Mouse (Mus musculus): ENCODE results near the gene Ift172. TPM values are rescaled to one million over a fixed set of nuclear protein-coding genes. Genes with fewer than 3 reads are reported as not detected.

Gene Ift172
- polyA plus RNA-seq, 1 experiment, result 18.4 TPM

DNA sequence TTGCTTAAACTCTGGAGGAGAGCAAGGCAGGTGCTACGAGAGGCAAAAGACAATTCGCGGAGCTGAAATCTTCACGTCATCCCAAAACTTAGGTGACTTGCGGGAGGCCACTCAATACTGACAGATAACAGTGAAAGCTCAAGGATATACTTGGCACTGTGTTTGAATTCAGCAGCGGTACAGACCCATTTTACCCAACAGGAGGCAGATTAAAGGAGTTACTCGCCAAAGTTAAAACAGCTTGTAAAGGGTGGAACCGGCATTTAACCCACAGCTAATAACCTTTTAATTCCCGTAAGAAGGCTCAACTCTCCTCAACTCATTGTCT lies 409 bp upstream of the Ift172 start:
- WGBS, result 7% methylated on average over 9 of the region's 9 CpGs
- Histone ChIP-seq H3K27ac (ENCODE audit: insufficient read depth, low read length) (peak overlapping the region; percentile 90), H3K4me3 (ENCODE audit: extremely low read depth, insufficient read depth, insufficient read length) (peak overlapping the region; percentile 68), H3K4me1 (ENCODE audit: control insufficient read depth, insufficient read depth, insufficient read length) (peaks cover 25% of the 10 kb centered on the region), H3K27me3 (ENCODE audit: control insufficient read depth, insufficient read depth, low read length) (peaks cover 11% of the 10 kb centered on the region), H3K36me3 (ENCODE audit: control insufficient read depth, insufficient read depth, low read length) (no peaks in the 10 kb centered on the region)
- no peak for DNase-seq (ENCODE audit: low read depth in 1 of 2, low spot score in 2 of 2)
- TF ChIP-seq CTCF (IDR thresholded peaks at IDR 0.05; ENCODE audit: extremely low read depth, insufficient read depth, insufficient read length, insufficient replicate concordance) (no peak), POLR2A (IDR thresholded peaks at IDR 0.05; ENCODE audit: low read depth, low read length) (no peak; the same call in 1 of the 2 replicates)

DNA sequence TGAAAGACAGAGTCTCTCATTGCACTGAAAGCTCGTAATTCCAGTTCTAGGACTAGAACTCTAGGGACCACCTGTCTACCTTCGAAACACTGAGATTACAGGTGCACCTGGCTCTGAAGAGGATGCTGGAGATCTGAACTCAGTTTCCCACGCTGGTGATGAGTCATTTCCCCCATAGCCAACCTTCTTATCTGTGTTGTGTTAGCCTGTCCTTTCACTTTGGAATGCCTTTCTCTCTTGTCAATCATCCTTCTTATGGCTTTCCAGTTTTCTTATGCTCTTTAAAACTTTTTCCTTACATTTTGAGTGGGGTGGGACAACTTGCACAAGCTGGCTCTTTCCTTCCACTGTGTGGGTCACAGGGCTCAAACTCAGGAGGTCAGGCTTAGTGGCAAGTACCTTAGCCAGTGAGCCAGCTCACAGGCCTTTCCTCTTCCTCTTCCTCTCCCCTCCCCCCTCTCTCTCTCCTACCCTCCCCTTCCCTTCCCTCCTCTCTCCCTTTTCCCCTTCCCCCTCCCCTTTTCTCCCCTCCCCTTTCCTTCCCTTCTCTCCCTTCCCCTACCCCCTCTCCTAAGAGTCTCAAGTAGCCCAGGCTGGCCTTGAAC lies 1.2 kb downstream of the Ift172 start:
- WGBS, result 70% methylated on average over 3 of the region's 3 CpGs
- H3K27me3 ChIP-seq (ENCODE audit: control insufficient read depth, insufficient read depth, low read length), result no peaks in the 10 kb centered on the region
- no peak overlapping the region for H3K4me3 ChIP-seq (ENCODE audit: extremely low read depth, insufficient read depth, insufficient read length)
- peak overlapping the region; percentile 82 for H3K27ac ChIP-seq (ENCODE audit: insufficient read depth, low read length)
- H3K36me3 ChIP-seq (ENCODE audit: control insufficient read depth, insufficient read depth, low read length), result peaks cover 2% of the 10 kb centered on the region; the same call in 1 of the 2 replicates
- DNase-seq (ENCODE audit: low read depth in 1 of 2, low spot score in 2 of 2), result no peak
- no peak for TF ChIP-seq POLR2A (IDR thresholded peaks at IDR 0.05; ENCODE audit: low read depth, low read length)
- no peak for TF ChIP-seq CTCF (IDR thresholded peaks at IDR 0.05; ENCODE audit: extremely low read depth, insufficient read depth, insufficient read length, insufficient replicate concordance)
- peaks cover 18% of the 10 kb centered on the region; the same call in 1 of the 2 replicates for H3K4me1 ChIP-seq (ENCODE audit: control insufficient read depth, insufficient read depth, insufficient read length)

DNA sequence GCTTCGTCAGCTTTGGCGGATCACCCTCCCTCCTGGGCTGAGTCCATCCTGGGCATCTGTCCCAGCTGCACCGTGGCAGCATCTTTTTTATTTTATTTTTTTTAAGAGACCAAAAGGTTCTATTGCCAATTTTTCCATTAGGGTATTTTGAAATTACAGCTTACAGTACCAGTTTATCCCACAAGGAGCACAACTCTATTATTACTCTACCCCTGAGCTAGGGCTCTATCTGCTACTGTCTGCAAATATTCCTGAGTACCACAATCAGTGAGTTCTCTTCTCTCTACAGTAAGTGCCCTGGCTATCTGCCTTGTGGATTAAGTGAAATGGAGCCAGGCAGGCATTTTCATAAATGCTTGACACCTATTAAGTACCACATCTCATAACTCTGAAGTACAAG lies 2.3 kb downstream of the Ift172 start:
- Histone ChIP-seq H3K4me1 (ENCODE audit: control insufficient read depth, insufficient read depth, insufficient read length) (peaks cover 18% of the 10 kb centered on the region; the same call in 1 of the 2 replicates), H3K4me3 (ENCODE audit: extremely low read depth, insufficient read depth, insufficient read length) (no peak overlapping the region), H3K36me3 (ENCODE audit: control insufficient read depth, insufficient read depth, low read length) (peaks cover 4% of the 10 kb centered on the region; the same call in 1 of the 2 replicates), H3K27me3 (ENCODE audit: control insufficient read depth, insufficient read depth, low read length) (no peaks in the 10 kb centered on the region), H3K27ac (ENCODE audit: insufficient read depth, low read length) (peak overlapping the region; percentile 94)
- TF ChIP-seq POLR2A (IDR thresholded peaks at IDR 0.05; ENCODE audit: low read depth, low read length), result no peak
- TF ChIP-seq CTCF (IDR thresholded peaks at IDR 0.05; ENCODE audit: extremely low read depth, insufficient read depth, insufficient read length, insufficient replicate concordance), result no peak
- 38% methylated on average over 3 of the region's 3 CpGs for WGBS
- DNase-seq (ENCODE audit: low read depth in 1 of 2, low spot score in 2 of 2), result no peak

DNA sequence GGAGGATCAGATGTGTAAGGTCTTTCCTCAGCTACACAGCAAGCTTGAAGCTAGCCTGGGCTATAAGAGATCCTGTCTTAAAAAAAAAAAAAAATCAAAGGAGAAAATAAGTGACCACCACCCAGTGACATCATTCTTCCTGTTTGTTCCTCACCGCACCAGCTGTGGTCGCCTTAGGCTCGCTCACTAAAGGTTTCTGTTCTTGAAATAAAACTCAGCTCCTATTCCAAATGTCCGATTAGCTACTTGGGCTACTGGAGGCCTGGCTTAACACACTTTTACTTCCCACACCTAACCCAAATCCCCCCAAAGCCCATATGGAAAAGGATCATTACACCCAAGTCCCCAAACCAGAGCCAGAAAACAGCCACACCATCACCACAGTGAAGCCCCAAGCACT lies 2.7 kb downstream of the Ift172 start:
- DNase-seq (ENCODE audit: low read depth in 1 of 2, low spot score in 2 of 2), result peak in 1 of 2 experiments; percentile 64
- H3K4me3 ChIP-seq (ENCODE audit: extremely low read depth, insufficient read depth, insufficient read length), result no peak overlapping the region
- H3K27me3 ChIP-seq (ENCODE audit: control insufficient read depth, insufficient read depth, low read length), result no peaks in the 10 kb centered on the region
- peaks cover 4% of the 10 kb centered on the region; the same call in 1 of the 2 replicates for H3K36me3 ChIP-seq (ENCODE audit: control insufficient read depth, insufficient read depth, low read length)
- H3K27ac ChIP-seq (ENCODE audit: insufficient read depth, low read length), result peak overlapping the region; percentile 94
- 16% methylated on average over 4 of the region's 4 CpGs for whole genome bisulfite sequencing
- TF ChIP-seq CTCF (IDR thresholded peaks at IDR 0.05; ENCODE audit: extremely low read depth, insufficient read depth, insufficient read length, insufficient replicate concordance) (no peak), POLR2A (IDR thresholded peaks at IDR 0.05; ENCODE audit: low read depth, low read length) (no peak)
- peaks cover 18% of the 10 kb centered on the region; the same call in 1 of the 2 replicates for H3K4me1 ChIP-seq (ENCODE audit: control insufficient read depth, insufficient read depth, insufficient read length)

DNA sequence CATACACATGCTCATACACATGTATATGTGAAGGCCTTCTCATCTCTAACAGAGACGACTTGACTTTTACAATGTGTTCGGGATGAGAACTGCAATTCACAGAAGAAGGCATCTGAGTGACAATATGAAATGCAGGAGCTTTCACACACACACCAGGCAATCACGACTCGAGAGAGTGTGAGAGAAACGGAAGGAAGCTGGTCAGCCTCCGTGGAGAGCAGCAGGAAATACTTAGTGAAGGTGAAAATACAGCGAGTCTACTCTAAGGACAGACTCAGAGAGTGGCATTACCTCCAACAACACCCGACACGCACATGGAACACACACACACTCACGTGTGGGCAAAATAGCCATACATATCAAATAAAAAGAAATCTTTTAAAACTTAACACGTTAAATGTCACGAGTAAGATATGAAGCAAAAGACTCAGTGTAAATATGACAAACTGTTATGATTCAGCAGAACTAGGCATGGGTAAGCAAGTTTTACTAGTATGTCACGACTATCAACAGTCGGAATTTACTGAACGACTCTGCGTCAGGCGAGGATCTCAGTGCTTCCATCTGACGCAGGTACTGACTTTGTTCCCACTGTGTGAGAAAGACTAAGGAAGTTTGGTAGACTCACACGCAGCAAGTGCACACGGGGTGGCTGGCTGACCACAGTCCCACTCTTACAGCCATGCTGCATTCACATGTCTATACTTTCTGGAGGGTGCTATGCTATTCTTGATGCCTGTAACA lies 11.5 kb downstream of the Ift172 start:
- peak in 1 of 2 experiments; percentile 40 for DNase-seq (ENCODE audit: low read depth in 1 of 2, low spot score in 2 of 2)
- 46% methylated on average over 20 of the region's 20 CpGs for WGBS
- Histone ChIP-seq H3K27ac (ENCODE audit: insufficient read depth, low read length) (peak overlapping the region; percentile 70), H3K36me3 (ENCODE audit: control insufficient read depth, insufficient read depth, low read length) (peaks cover 5% of the 10 kb centered on the region), H3K27me3 (ENCODE audit: control insufficient read depth, insufficient read depth, low read length) (no peaks in the 10 kb centered on the region), H3K4me3 (ENCODE audit: extremely low read depth, insufficient read depth, insufficient read length) (no peak overlapping the region), H3K4me1 (ENCODE audit: control insufficient read depth, insufficient read depth, insufficient read length) (peaks cover 5% of the 10 kb centered on the region; the same call in 1 of the 2 replicates)
- TF ChIP-seq CTCF (IDR thresholded peaks at IDR 0.05; ENCODE audit: extremely low read depth, insufficient read depth, insufficient read length, insufficient replicate concordance) (no peak), POLR2A (IDR thresholded peaks at IDR 0.05; ENCODE audit: low read depth, low read length) (no peak)

DNA sequence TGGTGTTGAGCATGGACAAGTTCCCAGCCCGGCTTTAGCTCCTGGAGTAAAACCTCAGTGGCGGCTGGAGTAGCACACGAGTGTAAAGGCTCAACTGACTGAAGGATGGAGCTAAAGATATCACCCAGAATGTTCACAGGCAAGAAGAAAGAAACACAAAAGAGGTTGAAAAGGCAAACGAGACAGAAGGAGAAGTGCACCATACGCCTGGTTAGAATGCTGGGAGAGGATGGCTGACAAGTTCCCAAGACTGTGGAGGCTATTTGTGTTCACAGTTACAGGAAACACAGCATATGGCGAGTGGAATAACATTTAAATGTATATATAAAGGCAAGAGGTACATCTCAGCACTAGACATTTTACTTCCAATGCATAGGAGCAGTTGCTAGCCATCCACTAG lies 17.9 kb downstream of the Ift172 start:
- TF ChIP-seq CTCF (IDR thresholded peaks at IDR 0.05; ENCODE audit: extremely low read depth, insufficient read depth, insufficient read length, insufficient replicate concordance), result no peak
- TF ChIP-seq POLR2A (IDR thresholded peaks at IDR 0.05; ENCODE audit: low read depth, low read length), result no peak
- H3K4me1 ChIP-seq (ENCODE audit: control insufficient read depth, insufficient read depth, insufficient read length), result no peaks in the 10 kb centered on the region
- no peaks in the 10 kb centered on the region; the same call in 1 of the 2 replicates for H3K36me3 ChIP-seq (ENCODE audit: control insufficient read depth, insufficient read depth, low read length)
- H3K27me3 ChIP-seq (ENCODE audit: control insufficient read depth, insufficient read depth, low read length), result no peaks in the 10 kb centered on the region
- H3K4me3 ChIP-seq (ENCODE audit: extremely low read depth, insufficient read depth, insufficient read length), result no peak overlapping the region
- DNase-seq (ENCODE audit: low read depth in 1 of 2, low spot score in 2 of 2), result no peak
- no peak overlapping the region for H3K27ac ChIP-seq (ENCODE audit: insufficient read depth, low read length)
- WGBS, result 89% methylated on average over 6 of the region's 6 CpGs

DNA sequence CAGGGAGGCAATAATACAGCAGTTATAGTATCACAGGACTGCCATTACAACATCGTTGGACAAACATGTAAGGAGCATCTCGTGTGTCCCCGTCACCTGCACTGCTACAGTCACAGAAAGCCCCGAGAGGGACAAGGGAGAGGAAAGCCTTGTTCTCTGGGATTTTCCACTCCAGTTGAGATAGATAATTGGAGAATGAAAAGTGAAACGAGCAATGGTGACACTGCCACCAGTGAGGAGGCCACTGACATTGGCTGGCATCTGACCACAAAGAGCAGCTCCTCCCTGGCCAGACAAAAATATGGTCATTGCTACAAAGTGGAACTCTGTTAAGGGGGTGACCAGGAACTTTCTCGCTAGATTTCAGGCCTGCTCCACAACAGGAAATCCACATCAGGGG lies 23.2 kb downstream of the Ift172 start:
- TF ChIP-seq POLR2A (IDR thresholded peaks at IDR 0.05; ENCODE audit: low read depth, low read length) (no peak), CTCF (IDR thresholded peaks at IDR 0.05; ENCODE audit: extremely low read depth, insufficient read depth, insufficient read length, insufficient replicate concordance) (no peak)
- Histone ChIP-seq H3K4me3 (ENCODE audit: extremely low read depth, insufficient read depth, insufficient read length) (no peak overlapping the region), H3K4me1 (ENCODE audit: control insufficient read depth, insufficient read depth, insufficient read length) (no peaks in the 10 kb centered on the region), H3K27me3 (ENCODE audit: control insufficient read depth, insufficient read depth, low read length) (no peaks in the 10 kb centered on the region), H3K27ac (ENCODE audit: insufficient read depth, low read length) (no peak overlapping the region), H3K36me3 (ENCODE audit: control insufficient read depth, insufficient read depth, low read length) (peaks cover 6% of the 10 kb centered on the region)
- WGBS, result 71% methylated on average over 6 of the region's 6 CpGs
- DNase-seq (ENCODE audit: low read depth in 1 of 2, low spot score in 2 of 2), result no peak

Data from spleen, adult 2 months (tissue).